Comparison of ENCODE assay signal across 9 mouse cellular contexts in genomic region chr13:44758750-44759149, GRCm38 (mm10). TPM values are rescaled to one million over a fixed set of nuclear protein-coding genes. Genes with fewer than 3 reads are reported as not detected.
DNase-seq lines count a peak whose midpoint lies in the region; ATAC-seq and TF ChIP-seq lines count a peak whose summit lies in the region.
"Had no signal": no experiment of that assay in that cellular context is flagged by ENCODE, and none has a peak within 500 bp of the region (broad histone marks: within the 10 kb centered on the region; RNA-seq: fewer than 3 reads in every experiment).

No protein-coding gene starts in this region.

- peak; percentile 32; the same call in 1 of the 2 replicates for TF ChIP-seq CTCF in lung, embryonic 14.5 days (IDR thresholded peaks at IDR 0.05; ENCODE audit: low read depth)

- ATAC-seq in heart, embryonic 11.5 days (replicated peaks; ENCODE audit: insufficient number of reproducible peaks, low FRiP score, low TSS enrichment): no peak
- no peak for ATAC-seq in lung, embryonic 14.5 days (ENCODE audit: insufficient read depth)
- no peak for ATAC-seq in forebrain, embryonic 13.5 days

- WGBS in heart, embryonic 11.5 days (ENCODE audit: insufficient replicate concordance): 60% methylated on average over 1 of the region's 1 CpGs
- WGBS in lung, embryonic 14.5 days: 56% methylated on average over 1 of the region's 1 CpGs
- 71% methylated on average over 1 of the region's 1 CpGs for WGBS in forebrain, embryonic 13.5 days

- no peaks in the 10 kb centered on the region for H3K9me3 ChIP-seq in heart, embryonic 11.5 days (replicated peaks; ENCODE audit: control insufficient read depth, low read length)
- H3K9me3 ChIP-seq in lung, embryonic 14.5 days (ENCODE audit: low read depth, low read length): no peaks in the 10 kb centered on the region
- H3K9me3 ChIP-seq in forebrain, embryonic 13.5 days (replicated peaks): no peaks in the 10 kb centered on the region
- H3K9me3 ChIP-seq: midbrain, embryonic 12.5 days had no signal

- peak; percentile 28 for DNase-seq in heart, adult 8-10 months (ENCODE audit: low spot score)
- DNase-seq in spleen, postnatal 36 days (ENCODE audit: low spot score in 2 of 2): peak; percentile 19 to 27
- DNase-seq in spleen, postnatal 14 days (ENCODE audit: low spot score in 2 of 2): no peak
- DNase-seq in lung, embryonic 14.5 days: no peak
- no peak for DNase-seq in urinary bladder, postnatal 4 days (ENCODE audit: low spot score in 2 of 2)
- no peak for DNase-seq in layer of hippocampus, postnatal 10 days (ENCODE audit: low spot score in 2 of 2)

- H3K4me2 ChIP-seq in heart, embryonic 11.5 days: no peak overlapping the region
- H3K4me2 ChIP-seq in lung, embryonic 14.5 days: no peak overlapping the region
- H3K4me2 ChIP-seq in forebrain, embryonic 13.5 days: no peak overlapping the region
- H3K4me2 ChIP-seq: midbrain, embryonic 12.5 days had no signal

- H3K9ac ChIP-seq in heart, embryonic 11.5 days (ENCODE audit: low read depth, low read length): no peak overlapping the region
- H3K9ac ChIP-seq in lung, embryonic 14.5 days: no peak overlapping the region
- no peak overlapping the region for H3K9ac ChIP-seq in forebrain, embryonic 13.5 days
- H3K9ac ChIP-seq: midbrain, embryonic 12.5 days had no signal

- H3K27ac ChIP-seq in heart, embryonic 11.5 days (ENCODE audit: low read depth, low read length): no peak overlapping the region
- no peak overlapping the region for H3K27ac ChIP-seq in lung, embryonic 14.5 days (ENCODE audit: low read depth)
- no peak overlapping the region for H3K27ac ChIP-seq in forebrain, embryonic 13.5 days
- H3K27ac ChIP-seq: midbrain, embryonic 12.5 days had no signal

- no peaks in the 10 kb centered on the region for H3K36me3 ChIP-seq in heart, embryonic 11.5 days (ENCODE audit: control insufficient read depth, insufficient read depth, low read length)
- H3K36me3 ChIP-seq in lung, embryonic 14.5 days (ENCODE audit: insufficient read depth): no peaks in the 10 kb centered on the region
- H3K36me3 ChIP-seq in forebrain, embryonic 13.5 days (ENCODE audit: poor library complexity, severe bottlenecking): no peaks in the 10 kb centered on the region
- H3K36me3 ChIP-seq: midbrain, embryonic 12.5 days had no signal

- no peak overlapping the region for H3K4me3 ChIP-seq in heart, embryonic 11.5 days (ENCODE audit: low read depth, low read length)
- no peak overlapping the region for H3K4me3 ChIP-seq in lung, embryonic 14.5 days (ENCODE audit: low read depth, low read length)
- H3K4me3 ChIP-seq in forebrain, embryonic 13.5 days: no peak overlapping the region
- H3K4me3 ChIP-seq: midbrain, embryonic 12.5 days had no signal

- no peaks in the 10 kb centered on the region for H3K27me3 ChIP-seq in heart, embryonic 11.5 days (ENCODE audit: control insufficient read depth, insufficient read depth, low read length)
- H3K27me3 ChIP-seq in lung, embryonic 14.5 days (ENCODE audit: insufficient read depth, low read length): no peaks in the 10 kb centered on the region
- H3K27me3 ChIP-seq in forebrain, embryonic 13.5 days: no peaks in the 10 kb centered on the region
- H3K27me3 ChIP-seq: midbrain, embryonic 12.5 days had no signal

- H3K4me1 ChIP-seq in heart, embryonic 11.5 days (ENCODE audit: control insufficient read depth, insufficient read depth, low read length): peaks cover 12% of the 10 kb centered on the region
- no peaks in the 10 kb centered on the region for H3K4me1 ChIP-seq in lung, embryonic 14.5 days (ENCODE audit: insufficient read depth)
- H3K4me1 ChIP-seq in forebrain, embryonic 13.5 days: peaks cover 31% of the 10 kb centered on the region

RNA-seq across cellular contexts. Expression of gene Jarid2, which starts 29.5 kb away (rescaled TPM):
- total RNA-seq in heart, adult 8-10 months (2022): 10 to 100 TPM; 13.9 to 25.9 (median 19.4) TPM
- 20.1 and 22.4 TPM in 2 replicates for polyA plus RNA-seq in heart, embryonic 11.5 days (2014; fragmentation: Nextera tagmentation; extraction: Ambion mirVana)
- polyA plus RNA-seq in lung, embryonic 14.5 days (2014; fragmentation: Nextera tagmentation; extraction: Ambion mirVana): 17.6 and 18.4 TPM in 2 replicates
- 10 to 100 TPM; 37.8 to 42.0 TPM for total RNA-seq in layer of hippocampus, postnatal 10 days (2021)
- 36.7 and 39.9 TPM in 2 replicates for polyA plus RNA-seq in forebrain, embryonic 13.5 days (2015; fragmentation: Nextera tagmentation; extraction: Ambion mirVana)

Comparison
In these comparisons a context has a peak if more than half of its experiments do, and no peak if none do; other contexts are left out.
1. DNase-seq: peak in heart, adult 8-10 months (single experiment) and spleen, postnatal 36 days (2 of 2); none in spleen, postnatal 14 days (0 of 2), lung, embryonic 14.5 days (single experiment), urinary bladder, postnatal 4 days (0 of 2) and layer of hippocampus, postnatal 10 days (0 of 2).